Mouse (Mus musculus) C2C12 (cell line): ENCODE results near the gene Ttc21a. TPM values are rescaled to one million over a fixed set of nuclear protein-coding genes. Genes with fewer than 3 reads are reported as not detected.
A peak's percentile ranks its signal among the peaks of the same experiment; 100 is the strongest.

Experiments used
- H3K27me3 ChIP-seq: one replicate; pipeline ENCODE4 v1.6.1; 2011; ENCODE audit not compliant: control insufficient read depth, insufficient read depth, insufficient read length
- H3K36me3 ChIP-seq: one replicate; pipeline ENCODE4 v1.6.1; 2011; ENCODE audit not compliant: control insufficient read depth, insufficient read depth
- H3K4me3 ChIP-seq: one replicate; pipeline ENCODE4 v1.5.1; 2011; ENCODE audit warnings: mild to moderate bottlenecking, control low read depth; ENCODE audit not compliant: poor library complexity, insufficient read depth, severe bottlenecking
- H3K79me2 ChIP-seq: one replicate; pipeline ENCODE4 v1.6.1; 2011; ENCODE audit not compliant: control insufficient read depth, insufficient read depth
- H3K79me3 ChIP-seq: one replicate; pipeline ENCODE4 v1.6.1; 2011; ENCODE audit warnings: low read depth, control low read depth
- H3ac ChIP-seq: one replicate; pipeline ENCODE3; 2011; ENCODE audit warnings: low read depth; ENCODE audit not compliant: control insufficient read depth, insufficient read length
- CEBPB ChIP-seq: IDR thresholded peaks from one replicate; pipeline ENCODE4 v1.6.1; 2011; ENCODE audit warnings: low read depth, mild to moderate bottlenecking, control low read depth, moderate library complexity
- CTCF ChIP-seq: IDR thresholded peaks from one replicate; pipeline ENCODE4 v1.5.1; 2011; ENCODE audit not compliant: control insufficient read depth, insufficient read depth, insufficient read length
- FOSL1 ChIP-seq: IDR thresholded peaks from one replicate; pipeline ENCODE4 v1.8.0; 2011; ENCODE audit warnings: mild to moderate bottlenecking, low read length; ENCODE audit not compliant: poor library complexity, insufficient read depth, severe bottlenecking
- MAX ChIP-seq: IDR thresholded peaks from one replicate; pipeline ENCODE4 v1.6.1; 2011; ENCODE audit warnings: mild to moderate bottlenecking, control low read depth
- MYOD1 ChIP-seq: IDR thresholded peaks from one replicate; pipeline ENCODE4 v1.6.1; 2011; ENCODE audit warnings: low read depth; ENCODE audit not compliant: control insufficient read depth, insufficient read length
- MYOG ChIP-seq: IDR thresholded peaks from one replicate; pipeline ENCODE4 v1.6.1; 2011; ENCODE audit not compliant: control insufficient read depth, insufficient read length; ENCODE audit errors: extremely low read depth
- USF1 ChIP-seq: IDR thresholded peaks from one replicate; pipeline ENCODE4 v1.6.1; 2011; ENCODE audit warnings: low read depth, mild to moderate bottlenecking, control low read depth, moderate library complexity
- polyA plus RNA-seq: library from polyadenylated mRNA; unstranded; fragments of >200 nt; fragmentation: generic; extraction: Trizol; gene quantifications from one replicate; pipeline ENCODE4 v1.2.1, GENCODE M21; 2012; ENCODE audit warnings: missing spikeins

Ttc21a gene
- polyA plus RNA-seq, 1 experiment, result 0.06 TPM

DNA sequence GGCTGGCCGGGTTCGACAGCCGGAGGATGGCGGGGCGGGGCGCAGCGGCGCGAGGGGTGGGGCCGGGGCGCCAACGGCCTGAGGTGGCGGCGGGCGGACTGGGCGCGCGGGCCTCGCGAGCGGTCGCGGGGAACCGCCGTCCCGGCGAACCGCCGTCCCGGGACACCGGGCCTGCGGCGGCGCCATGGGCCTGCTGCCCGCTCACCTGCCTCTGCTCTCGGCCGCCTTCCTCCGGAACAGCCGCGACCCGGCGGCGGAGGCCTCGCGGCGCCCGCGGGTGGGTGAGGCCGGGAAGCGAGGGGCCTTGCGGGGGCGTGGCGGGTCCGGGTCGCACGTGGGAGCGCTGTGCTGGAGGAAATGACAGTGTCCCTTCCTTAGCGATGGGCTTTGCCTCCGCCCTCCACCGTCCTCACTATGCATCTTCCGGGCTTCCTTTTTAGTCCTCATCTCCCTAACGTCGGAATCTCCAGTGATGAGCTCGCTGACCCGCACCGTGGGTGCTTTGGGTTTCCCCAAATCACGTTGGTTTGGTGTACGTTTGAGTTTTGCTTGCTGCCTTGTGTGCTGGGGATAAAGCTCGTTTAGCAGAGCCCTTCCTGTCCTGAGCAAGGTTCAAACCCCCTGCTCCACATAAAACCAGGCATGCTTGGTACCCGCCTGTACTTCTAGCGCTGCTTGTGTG lies 42.2 kb upstream of the Ttc21a start:
- Histone ChIP-seq H3K4me3 (peak overlapping the region; percentile 64), H3K36me3 (no peaks in the 10 kb centered on the region), H3K79me2 (peaks cover 51% of the 10 kb centered on the region), H3K79me3 (peaks cover 32% of the 10 kb centered on the region), H3K27me3 (no peaks in the 10 kb centered on the region), H3ac (peak overlapping the region; percentile 83)
- TF ChIP-seq FOSL1 (no peak), MYOG (no peak), CEBPB (no peak), MYOD1 (no peak), CTCF (no peak), USF1 (no peak), MAX (no peak)

DNA sequence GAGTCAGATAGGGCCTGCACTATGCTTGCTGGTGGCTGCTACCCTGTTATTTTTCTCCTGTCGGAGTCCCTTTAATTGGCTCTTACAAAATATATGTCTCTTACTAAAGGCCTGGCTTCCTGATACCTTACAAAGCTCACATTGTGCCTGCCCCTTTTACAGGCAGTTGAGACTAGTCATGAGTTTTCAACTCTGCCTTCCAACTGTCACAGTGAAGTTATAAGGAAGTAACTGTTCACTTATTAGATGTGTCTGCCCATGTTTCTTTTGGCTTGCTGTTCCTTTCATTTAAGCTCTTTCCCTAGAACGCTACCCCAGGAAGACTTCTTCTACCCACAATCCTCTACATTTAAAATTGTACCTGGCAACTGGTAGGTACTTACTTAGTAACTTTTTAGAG lies 38.0 kb upstream of the Ttc21a start:
- Histone ChIP-seq H3K79me3 (peaks cover 32% of the 10 kb centered on the region), H3ac (no peak overlapping the region), H3K79me2 (peaks cover 51% of the 10 kb centered on the region), H3K4me3 (no peak overlapping the region), H3K27me3 (no peaks in the 10 kb centered on the region), H3K36me3 (peaks cover 7% of the 10 kb centered on the region)
- no peak for TF ChIP-seq MYOD1
- TF ChIP-seq CTCF, result no peak
- no peak for TF ChIP-seq CEBPB
- TF ChIP-seq MAX, result no peak
- no peak for TF ChIP-seq MYOG
- no peak for TF ChIP-seq FOSL1
- TF ChIP-seq USF1, result no peak

DNA sequence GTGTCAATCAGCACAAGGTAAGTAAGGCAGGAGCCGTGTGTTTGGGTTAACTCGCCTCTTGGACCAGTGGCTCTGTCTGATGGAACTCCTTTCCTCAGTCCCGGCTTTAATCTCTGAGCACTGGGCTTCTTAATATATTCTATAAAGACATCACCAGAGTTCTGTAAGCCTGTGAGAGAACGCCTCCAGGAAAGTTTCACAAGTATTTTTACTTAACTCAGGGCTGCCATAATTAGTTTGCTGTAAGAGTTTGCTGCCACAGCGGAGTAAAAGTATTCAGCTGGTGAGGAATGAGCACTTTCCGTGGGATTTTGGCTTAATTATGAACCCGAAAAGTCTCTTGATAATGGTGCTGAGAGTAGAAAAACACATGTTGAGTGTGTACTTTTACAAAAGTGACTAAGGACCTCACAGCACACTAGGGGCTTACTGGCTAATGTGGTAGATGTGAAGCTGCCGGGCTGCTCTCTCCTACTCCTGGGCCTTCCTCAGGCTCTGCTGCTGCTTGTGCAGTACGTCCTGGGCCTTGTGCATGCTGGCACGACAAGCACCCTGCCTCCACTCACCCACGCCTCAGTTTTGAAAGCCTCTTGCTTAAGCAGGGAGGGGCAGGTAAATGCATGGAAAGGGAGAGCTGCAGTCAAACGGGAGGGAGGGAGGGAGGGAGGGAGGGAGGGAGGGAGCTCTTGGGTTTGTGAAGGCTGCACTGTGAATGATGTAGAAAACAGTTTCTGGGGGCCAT lies 34.8 kb upstream of the Ttc21a start:
- peaks cover 33% of the 10 kb centered on the region for H3K36me3 ChIP-seq
- H3K79me2 ChIP-seq, result peaks cover 24% of the 10 kb centered on the region
- H3K79me3 ChIP-seq, result peaks cover 8% of the 10 kb centered on the region
- TF ChIP-seq CEBPB, result no peak
- no peak for TF ChIP-seq MAX
- no peak for TF ChIP-seq FOSL1
- no peak for TF ChIP-seq MYOD1
- no peak for TF ChIP-seq CTCF
- TF ChIP-seq MYOG, result no peak
- no peak for TF ChIP-seq USF1
- no peak overlapping the region for H3K4me3 ChIP-seq
- no peaks in the 10 kb centered on the region for H3K27me3 ChIP-seq
- H3ac ChIP-seq, result no peak overlapping the region

DNA sequence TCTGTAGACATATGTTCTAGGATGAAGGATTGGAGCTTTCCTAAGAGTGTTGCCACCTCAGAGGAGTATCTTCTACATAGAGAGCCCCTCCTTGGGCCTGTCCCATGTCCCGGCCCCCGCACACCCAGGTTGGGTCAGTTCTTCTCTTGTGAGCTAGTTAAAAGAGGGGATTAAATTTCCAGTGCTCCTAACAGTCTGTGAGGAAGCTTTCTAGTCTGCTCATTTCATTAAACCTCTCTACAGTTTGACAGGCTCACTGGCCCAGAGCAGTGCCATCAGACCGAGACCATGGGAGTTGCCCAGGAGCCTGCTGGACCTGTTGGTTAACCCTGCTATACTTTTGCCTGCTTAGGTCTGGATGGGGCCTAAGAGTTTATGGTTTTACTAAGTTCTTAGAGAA lies 28.7 kb upstream of the Ttc21a start:
- no peak overlapping the region for H3ac ChIP-seq
- no peaks in the 10 kb centered on the region for H3K79me2 ChIP-seq
- TF ChIP-seq MYOD1 (no peak), FOSL1 (no peak), CEBPB (no peak), CTCF (no peak), USF1 (no peak), MYOG (no peak), MAX (no peak)
- peaks cover 85% of the 10 kb centered on the region for H3K36me3 ChIP-seq
- no peaks in the 10 kb centered on the region for H3K79me3 ChIP-seq
- no peaks in the 10 kb centered on the region for H3K27me3 ChIP-seq
- H3K4me3 ChIP-seq, result no peak overlapping the region

DNA sequence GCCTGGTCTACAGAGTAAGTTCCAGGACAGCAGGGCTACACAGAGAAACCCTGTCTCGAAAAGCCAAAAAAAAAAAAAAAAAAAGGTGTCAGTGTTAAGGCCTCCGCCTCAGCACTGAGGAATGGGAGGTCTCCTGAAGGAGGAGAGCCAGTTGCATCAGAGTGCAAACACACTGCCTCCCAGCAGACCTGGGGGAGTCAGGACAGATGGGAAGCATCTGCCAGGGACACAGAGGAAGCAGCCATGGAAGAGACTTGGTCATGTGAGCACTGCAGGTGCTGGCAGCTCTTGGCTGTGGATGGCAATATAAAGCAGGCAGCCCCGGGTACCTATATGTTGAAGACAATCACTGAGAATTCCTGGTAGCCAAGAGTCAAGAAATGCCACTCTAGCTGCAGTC lies 27.5 kb upstream of the Ttc21a start:
- Histone ChIP-seq H3ac (no peak overlapping the region), H3K79me2 (no peaks in the 10 kb centered on the region), H3K27me3 (no peaks in the 10 kb centered on the region), H3K79me3 (no peaks in the 10 kb centered on the region), H3K4me3 (no peak overlapping the region), H3K36me3 (peaks cover 86% of the 10 kb centered on the region)
- TF ChIP-seq MAX, result no peak
- no peak for TF ChIP-seq MYOG
- TF ChIP-seq FOSL1, result no peak

DNA sequence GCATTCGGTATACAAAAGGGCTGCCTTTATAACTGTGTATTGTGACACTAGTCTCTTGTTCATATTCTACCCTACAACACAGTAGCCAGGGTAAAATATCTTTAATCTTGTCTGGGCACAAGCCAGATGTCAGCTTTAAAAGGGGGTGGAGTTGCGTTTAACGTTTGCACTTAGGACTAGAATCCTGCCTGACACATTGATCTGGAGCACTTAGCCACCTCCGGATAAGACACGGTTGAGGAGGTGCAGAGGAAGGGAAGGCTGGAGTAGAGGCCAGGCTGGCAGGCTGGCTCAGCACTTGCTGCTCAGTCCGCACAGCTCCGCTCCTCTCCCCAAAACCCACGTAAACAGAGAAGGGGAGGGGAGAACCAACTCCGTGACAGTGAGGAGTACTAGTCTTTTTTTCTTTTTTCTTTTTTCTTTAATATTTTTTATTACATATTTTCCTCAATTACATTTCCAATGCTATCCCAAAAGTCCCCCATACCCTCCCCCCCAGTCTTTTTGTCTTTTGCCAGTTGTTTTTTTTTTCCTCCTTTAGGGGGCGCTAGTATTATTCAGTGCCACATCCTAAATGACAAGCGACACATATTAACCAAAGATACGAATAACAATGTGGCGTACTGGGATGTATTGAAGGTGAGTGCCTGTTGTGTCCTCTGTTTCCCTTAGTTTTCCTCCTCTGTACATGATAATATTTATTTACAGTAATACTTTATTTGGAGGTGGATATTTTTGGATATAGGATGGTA lies 24.1 kb upstream of the Ttc21a start:
- Histone ChIP-seq H3K79me2 (no peaks in the 10 kb centered on the region), H3K27me3 (no peaks in the 10 kb centered on the region), H3K36me3 (peaks cover 83% of the 10 kb centered on the region), H3K79me3 (no peaks in the 10 kb centered on the region), H3K4me3 (no peak overlapping the region), H3ac (no peak overlapping the region)
- no peak for TF ChIP-seq MAX
- no peak for TF ChIP-seq CTCF
- no peak for TF ChIP-seq MYOG
- TF ChIP-seq MYOD1, result no peak
- TF ChIP-seq USF1, result no peak
- no peak for TF ChIP-seq FOSL1
- no peak for TF ChIP-seq CEBPB
